Mouse (Mus musculus) spleen, postnatal 14 days (tissue): ENCODE data around the gene Spint5.
"Not testable (repeated sequence)": the region's sequence is repeated elsewhere in the genome, so short reads cannot be mapped to it uniquely, and the experiment has no call there.

Experiments
- DNase-seq, 2 experiments: peaks; one replicate each; pipeline ENCODE4 v3.0.0; 2021 to 2022; ENCODE audit warnings: low spot score in 2 of 2

The Spint5 gene

DNA sequence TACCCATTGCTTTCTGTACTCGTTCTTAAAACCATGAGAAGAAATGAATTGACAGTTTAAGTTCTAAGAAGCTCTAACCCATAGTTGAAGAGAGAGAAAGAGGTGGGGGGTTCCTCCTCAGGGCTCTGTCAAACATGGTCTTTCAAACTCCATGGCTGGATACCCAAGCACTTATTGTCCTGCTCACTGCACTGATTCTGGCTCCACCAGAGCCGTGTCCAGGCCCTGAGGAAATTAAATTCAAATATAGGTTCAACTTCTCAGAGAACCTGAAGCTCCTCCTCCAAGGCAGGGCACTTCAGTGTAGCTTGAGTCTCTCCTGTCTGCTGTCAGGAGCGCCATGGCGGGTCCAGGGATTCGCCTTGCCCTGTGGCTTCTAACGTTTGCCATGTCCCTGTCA lies at the start of gene Spint5:
TSS of gene Spint5 (plus strand) at position 301 of the 400 bp plus-strand sequence.
- DNase-seq: no peak

DNA sequence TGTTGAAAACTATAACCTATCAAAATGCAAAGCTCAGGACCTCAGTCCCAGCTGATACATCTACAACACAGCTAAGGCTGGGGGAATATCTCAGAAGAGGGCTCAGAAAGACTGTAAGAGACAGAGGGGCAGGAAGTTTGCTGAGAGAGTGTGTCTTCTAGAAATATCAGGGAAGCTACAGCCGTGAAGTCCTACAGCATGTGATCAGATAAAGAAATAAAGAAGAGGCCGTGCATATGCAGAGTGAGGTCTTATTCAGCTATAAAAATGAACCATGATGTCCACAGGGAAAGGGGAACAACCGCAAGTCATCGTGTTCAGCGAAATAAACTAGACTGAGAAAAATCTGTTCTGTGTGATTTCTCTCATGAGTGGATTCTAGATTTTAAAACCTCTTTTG lies 44.8 kb upstream of the Spint5 start:
- no peak for DNase-seq

DNA sequence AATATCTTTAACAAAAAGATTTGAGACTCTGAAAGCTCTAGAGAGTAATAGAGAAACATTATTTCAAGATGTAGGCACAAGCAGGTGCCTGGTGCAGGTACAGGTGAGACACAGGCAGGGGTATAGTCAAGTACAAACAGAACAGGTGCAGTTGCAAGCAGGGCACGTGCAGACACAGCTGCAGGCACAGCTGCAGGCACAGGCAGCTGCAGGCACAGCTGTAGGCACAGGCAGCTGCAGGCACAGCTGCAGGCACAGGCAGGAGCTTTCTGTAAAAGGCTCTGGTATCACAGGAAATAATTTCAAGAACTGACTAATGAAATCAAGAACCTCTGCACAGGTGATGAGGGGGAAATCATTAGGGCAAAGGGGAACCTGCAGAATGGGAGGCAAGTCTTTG lies 44.2 kb upstream of the Spint5 start:
- no peak for DNase-seq

DNA sequence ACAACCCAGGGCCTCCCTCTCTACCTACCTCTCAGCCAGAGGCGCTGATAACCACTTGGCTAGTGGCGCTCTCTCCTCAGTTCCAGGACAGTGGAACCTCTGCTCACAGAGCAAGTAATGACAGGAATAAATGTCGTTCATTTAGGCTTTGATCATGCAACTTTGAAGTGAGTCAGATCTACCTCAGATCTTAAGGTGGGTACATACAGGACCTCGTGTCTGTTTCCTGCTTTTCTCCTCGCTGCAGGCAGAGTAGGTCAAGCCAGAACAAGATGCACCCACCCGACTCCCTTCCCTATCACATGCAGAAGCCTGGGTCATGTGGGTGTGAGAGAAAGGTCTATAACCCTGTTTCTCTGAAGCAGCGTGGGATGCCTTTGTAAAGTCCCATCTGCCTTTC lies 41.1 kb upstream of the Spint5 start, which contains the start of gene Wfdc11:
TSS of gene Wfdc11 (minus strand) at position 101 of the 400 bp plus-strand sequence.
- DNase-seq: no peak

DNA sequence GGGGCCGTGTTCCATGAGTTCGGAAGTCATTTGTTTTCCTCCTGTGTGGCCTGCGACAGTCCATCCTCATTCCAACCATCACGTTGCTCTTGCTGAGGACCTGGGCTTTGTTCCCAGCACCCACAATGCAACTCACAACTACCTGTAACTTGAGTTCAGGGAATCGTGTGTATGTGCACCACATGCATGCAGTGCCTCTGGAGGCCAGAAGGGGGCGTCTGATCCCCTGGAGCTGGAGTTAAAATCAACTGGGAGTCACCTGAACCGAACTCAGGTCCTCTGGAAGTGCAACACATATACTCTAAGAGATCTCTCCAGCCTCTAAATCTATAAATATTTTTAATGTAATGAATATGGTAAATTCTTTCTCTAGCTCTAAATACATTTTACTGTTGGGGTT lies 39.0 kb upstream of the Spint5 start:
- DNase-seq: no peak

DNA sequence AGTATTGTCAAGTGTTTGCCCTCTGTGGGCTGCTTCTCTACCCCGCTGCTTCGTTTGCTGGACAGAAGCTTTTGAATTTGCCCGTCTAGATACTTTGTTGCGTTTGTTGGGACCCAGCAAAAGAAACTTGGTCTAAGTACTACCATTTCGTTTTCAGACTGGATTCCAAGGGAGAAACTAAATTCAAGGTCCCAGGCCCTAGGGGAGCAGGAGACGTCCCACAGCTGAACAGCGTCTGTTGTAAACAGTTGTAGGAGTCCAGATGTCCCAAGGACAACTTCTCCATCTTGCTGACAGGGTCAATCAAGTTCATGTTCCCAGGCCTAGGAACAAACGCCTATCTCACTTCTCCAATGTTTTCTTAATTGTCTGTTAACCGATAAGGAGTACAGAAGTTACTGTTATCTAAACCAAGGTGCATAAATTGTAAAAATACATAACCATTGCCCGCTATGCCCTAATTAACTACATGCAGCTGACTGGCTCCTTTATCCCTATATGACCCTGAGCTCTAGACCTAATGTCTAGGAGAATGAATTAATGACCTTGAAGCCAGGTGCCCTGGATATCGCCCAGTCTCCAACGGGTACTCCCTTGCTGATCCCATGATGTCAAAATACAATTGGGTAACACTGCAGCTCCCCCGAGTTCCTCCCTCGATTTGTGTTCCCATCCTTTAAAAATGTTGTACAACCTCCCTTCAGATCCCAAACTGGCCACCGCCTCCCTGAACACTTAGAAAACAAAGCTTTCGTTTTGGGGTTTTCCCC lies 38.0 kb upstream of the Spint5 start:
- DNase-seq: no peak

DNA sequence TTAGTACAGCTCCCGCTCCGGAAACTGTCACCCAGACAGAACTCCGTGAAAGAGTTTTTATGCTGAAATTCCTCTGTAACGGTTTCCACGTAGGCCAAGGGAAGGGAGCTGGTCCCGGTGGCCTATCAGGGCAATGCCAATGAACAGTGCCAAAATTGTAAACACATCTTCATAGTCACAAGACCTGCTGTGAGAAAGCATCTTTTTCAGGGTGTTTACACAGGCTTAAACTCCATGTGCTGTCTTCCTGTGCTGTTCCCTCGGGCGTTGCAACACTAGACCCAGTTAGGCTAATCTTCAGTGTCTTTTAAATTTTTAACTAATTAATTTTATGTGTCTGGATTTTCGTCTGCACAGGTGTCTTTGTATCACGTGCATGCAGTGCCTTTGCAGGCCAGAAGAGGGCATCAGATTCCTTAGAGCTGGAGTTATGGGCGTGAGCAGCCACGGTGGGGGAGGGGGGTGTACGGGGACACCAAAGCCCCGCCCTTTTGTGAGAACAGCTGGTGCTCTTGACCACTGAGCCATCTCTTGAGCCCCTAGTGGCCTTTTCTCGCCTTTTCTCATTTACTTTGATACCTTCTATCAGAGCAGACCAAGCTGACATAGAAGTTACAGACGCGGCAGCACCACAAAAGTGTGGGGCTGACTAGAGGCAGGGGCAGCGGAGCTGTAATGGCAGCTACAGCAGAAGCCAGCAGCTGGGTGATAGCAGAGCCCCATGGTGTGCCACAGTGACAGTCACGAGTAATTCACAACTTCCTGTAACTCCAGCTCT lies 36.1 kb upstream of the Spint5 start:
- peak; percentile 53 to 69 for DNase-seq

DNA sequence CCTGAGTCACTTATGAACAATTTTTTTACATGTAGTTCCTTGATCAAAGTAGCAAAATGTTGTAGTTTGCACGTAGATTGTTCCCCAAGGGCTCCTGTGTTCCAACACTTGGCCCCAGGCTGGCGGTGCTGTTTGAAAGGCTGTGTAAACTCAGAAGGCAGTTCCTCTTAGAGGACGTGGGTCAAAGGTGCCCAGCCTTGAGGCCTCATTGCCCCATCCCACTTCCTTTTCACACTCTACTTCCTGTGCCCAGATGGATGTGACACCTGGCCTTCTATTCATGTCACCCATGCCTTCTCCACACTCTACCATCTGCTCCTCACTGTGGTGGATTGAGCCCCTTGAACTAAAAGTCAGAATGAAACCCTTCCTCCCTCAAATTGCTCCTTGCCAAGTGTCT lies 35.2 kb upstream of the Spint5 start:
- no peak for DNase-seq

DNA sequence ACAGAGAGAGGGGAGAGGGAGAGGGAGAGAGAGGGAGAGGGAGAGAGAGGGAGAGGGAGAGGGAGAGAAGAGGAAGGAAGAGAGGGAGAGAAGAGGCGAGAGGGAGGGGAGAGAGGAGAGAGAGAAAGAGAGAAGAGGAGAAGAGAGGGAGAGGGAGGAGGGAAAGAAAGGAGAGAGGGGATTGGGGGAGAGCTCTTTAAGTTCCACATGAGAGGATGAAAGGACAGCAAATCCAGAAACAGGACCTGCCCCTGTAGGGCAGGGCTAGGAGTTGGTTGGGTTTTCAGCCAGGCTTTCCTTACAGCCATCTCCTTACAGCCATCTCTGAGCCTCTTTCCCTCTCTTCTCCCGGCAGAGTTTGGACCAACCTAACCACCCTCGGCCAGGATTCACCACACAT lies 30.3 kb upstream of the Spint5 start, which contains the start of gene Wfdc13:
TSS of gene Wfdc13 (plus strand) at position 301 of the 400 bp plus-strand sequence.
- DNase-seq: no peak

DNA sequence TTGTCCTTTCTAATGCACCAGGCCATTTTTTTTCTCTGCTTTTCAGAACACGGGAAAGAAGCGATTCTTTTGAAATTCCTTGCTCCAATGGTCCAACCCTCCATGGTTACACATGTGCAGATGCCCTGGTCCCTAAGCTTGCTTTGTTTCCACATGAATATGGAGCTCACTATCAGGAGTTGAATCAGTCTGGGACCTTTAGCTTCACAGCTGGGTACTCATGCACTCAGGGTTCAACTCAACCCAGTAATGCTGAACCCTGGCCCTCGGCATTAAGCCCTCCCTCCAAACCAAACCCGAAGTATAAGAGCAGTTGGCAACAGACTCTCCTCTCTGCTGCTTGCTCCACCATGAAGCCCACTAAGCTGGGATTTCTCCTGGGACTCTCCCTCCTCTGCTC lies 16.9 kb upstream of the Spint5 start, which contains the start of gene Spint4:
TSS of gene Spint4 (plus strand) at position 301 of the 400 bp plus-strand sequence.
- DNase-seq: no peak

DNA sequence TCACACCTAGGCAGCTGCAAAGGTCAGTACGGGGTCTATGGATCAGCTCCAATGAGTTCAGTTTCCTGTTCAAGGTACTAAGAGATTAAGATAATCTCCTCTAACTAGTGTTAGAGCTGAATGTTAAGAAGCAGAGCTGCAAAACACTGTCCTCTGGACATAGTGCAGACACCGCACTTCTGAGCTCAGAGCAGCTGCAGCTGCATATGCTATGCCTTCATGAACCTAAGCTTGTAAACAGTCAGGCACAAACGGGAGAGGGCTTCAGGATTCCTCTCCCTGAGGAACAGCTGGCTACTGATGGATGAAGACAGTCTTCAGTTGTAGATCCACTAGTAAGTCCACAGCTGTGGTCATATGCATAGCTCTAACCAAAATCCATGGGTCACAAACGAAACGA lies 14.1 kb upstream of the Spint5 start:
- no peak for DNase-seq

DNA sequence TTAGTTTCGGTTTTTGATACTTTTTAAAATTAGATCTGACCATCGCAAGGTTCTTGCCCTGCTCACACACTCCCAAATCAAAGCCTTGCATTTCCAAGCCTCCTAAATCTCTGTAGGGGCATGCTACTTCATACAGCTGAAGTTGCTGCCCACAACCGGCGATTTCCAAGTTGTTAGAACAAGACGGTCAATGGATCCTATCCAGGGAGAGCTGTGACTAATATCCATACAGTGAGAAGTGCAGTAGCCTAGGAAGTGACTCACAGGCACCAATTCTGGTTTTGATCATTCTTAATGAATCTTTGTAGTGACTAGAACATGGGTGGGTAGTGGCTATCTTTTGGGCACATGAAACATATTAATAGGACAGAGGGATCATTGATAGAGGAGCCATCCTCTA lies 13.3 kb upstream of the Spint5 start:
- no peak for DNase-seq

DNA sequence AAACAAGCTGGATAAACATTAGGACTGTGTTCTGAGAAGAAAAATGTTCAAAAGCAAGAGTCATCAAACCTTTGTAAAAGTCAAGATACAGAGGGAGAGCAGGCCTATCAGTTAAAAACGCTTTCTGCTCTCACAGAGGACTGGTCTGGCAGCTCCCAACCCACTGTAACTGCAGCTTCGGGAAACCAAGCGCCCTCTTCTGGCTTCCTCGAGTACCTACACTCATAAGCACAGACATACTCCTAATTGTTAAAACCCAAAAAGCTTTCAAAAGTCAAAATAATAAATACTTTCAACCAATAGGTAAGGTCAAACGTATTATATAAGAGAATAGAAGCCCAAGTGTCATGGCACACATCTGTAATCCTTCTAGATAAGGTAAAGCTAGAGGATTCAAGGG lies 10.9 kb upstream of the Spint5 start:
- no peak for DNase-seq

DNA sequence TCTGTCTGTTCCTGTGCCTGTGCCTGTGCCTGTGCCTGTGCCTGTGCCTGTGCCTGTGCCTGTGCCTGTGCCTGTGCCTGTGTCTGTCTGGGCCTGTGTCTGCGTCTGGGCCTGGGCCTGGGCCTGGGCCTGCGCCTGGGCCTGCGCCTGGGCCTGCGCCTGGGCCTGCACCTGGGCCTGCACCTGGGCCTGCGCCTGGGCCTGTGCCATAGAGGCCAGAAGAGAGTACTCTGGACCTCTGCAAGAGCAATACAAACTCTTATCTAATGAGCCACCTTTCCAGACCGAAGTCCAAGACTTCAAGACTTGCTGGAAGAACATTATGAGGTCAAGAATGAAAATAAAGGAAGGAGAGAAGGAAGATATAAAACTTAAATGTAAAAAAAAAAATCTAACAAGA lies 9.8 kb upstream of the Spint5 start:
- no peak for DNase-seq

DNA sequence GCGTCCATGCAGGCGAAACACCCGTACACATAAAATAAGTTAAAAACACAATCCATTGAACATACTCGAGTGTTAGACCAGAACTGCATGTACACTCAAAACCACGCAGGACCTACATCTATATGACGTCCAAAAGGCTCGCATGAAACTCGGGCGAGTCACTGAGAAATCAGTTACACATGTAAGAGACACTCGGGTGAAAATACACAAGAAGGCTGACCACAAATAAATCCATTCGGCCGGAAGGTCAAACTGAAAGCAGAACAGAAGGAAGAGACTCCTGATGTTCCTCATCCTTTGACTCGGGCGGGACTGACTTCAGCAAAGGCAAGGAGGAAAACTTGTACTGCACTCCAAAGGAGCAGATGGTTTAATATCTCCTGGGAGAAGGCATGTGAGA lies 9.1 kb upstream of the Spint5 start:
- DNase-seq: no peak

DNA sequence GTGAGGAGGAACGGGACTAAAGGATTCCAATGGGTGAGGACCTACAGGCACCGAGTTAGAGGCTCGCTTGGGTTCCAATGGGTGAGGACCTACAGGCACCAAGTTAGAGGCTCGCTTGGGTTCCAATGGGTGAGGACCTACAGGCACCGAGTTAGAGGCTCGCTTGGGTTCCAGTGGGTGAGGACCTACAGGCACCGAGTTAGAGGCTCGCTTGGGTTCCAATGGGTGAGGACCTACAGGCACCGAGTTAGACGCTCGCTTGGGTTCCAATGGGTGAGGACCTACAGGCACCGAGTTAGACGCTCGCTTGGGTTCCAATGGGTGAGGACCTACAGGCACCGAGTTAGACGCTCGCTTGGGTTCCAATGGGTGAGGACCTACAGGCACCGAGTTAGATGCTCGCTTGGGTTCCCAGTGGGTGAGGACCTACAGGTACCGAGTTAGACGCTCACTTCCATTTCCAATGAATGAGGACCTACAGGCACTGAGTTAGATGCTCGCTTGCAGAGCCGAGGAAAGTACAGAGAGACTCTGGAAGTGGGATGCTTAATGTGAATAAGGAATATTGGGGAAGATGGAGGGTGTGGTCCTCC lies 1.2 kb downstream of the Spint5 start:
- DNase-seq: not testable (repeated sequence)

DNA sequence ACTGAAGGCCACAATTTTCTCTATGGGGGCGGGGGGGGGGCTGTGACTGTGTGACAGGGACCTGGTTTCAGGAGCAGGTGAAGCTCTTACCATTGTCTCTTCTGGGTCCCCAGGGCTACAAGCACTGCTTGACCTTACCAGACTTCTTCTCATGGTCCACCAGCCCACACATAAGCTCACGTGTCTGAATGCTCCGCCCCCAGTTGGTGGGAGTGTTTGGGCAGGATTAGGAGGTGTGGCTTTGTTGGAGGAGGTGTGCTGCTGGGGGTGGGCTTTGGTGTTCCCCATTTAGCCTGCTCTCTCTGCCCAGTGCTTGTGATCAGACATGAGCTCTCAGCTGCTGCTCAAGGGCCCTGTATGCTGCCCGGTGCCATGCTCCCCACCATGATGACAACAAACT lies 8.2 kb downstream of the Spint5 start:
- no peak for DNase-seq

DNA sequence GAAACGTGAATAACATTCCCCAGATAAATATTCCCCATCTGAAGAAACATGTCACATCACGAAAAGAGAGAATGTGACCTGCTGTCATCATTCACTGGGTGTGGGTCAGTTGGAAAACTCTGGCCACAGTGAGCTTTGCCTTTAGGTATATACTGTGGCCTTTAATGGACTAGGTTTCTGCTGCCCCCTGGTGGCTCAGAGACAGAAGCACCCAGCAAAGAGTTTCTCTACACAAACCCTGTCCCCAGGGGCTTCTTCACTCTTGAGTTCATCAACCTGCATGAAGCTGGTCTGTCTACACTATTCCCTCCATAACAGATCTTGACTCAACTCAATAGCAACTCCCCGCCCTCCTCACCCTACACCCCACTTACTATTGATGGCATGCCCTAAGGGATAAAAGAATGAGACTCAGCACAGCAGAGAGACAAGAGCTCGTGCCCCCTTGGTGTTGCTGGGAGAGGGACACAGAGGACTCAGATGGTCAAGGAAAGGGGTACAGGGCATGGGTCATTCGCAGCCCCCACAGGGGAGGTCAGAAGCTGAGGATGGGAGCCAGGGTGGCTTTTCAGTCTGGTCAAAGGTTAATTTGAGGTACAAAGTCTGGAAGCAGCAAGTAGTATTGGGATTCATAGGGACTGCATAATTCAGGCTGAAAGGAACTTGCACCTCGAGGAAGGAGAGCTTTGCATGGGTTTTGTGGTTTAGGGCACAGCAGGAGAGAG lies 11.0 kb downstream of the Spint5 start:
- DNase-seq: peak; percentile 33 to 63

DNA sequence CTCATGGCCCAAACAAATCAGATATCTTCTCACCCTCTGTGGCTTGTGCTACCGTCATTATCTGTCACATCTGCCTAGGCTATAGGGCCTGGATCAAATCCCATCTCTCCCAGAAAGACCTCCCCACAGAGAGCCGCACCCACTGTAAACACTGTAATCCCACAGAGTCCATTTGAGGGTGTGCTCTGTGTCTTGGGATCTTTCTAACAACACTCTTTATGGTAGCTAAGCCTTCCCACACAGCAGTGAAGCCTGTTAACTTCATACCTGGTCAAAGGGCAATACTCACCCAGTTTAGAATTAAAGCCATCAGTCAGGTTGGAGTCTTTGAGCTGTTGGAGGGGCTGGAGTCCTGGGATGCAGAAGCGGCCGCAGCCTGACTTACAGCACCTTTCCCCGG lies 16.6 kb downstream of the Spint5 start:
- DNase-seq: no peak

DNA sequence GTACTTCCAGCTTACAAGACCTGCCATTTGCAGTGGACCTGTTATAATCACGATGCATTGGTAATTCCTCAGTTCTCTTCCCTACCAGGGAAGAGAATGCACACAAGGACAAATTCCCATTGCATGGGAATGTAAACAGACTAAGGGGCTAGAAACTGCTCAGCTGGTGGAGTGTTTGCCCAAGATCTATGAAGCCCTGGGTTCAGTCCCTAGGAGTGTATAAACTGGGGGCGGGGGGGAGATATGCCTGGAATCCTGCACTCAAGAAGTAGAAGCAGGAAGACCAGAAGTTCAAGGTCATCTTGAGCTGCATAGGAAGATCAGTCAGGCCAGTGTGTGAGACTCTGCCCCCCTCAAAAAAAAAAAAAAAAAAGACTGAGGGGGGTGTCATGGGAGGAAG lies 18.2 kb downstream of the Spint5 start:
- DNase-seq: no peak

DNA sequence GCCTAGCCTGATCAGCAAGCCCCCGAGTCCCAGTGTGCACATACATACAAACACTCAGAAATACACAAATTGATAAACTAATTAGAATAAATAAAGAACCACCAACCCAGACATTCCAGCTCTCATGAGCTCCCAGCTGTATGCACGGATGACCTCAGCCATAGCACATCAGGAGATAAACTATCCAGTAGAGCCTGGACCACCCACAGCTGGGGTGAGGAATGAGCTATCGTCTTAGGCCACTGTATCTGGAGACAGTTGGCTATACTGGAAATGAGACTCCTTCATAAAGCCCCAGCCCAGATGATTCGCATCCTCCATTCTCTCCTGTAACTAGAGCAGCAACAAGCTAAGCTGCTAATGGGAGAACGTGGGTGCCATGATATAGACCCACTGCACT lies 19.7 kb downstream of the Spint5 start:
- no peak for DNase-seq

DNA sequence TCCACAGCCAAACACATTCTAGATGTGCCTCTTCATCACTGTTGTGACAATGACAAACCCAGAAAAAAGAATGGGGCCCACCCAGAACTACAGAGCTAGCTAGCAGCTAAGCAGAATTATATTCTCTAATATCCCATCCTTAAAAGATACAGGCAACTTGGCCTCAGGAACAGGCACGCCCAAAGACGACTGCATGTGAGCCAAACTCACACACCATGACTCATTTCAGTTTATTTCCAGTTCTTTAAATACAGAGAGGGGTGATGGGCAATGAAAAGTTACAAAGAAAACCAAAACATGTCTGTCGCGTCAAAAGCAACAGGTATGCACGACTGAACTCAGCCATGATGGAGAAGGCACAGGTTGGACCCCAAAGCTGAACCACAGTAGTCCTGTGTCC lies 20.3 kb downstream of the Spint5 start:
- no peak for DNase-seq
